Mouse (Mus musculus) G1E (cell line): Measurements from ENCODE around the gene Akap11.

Experiments used
- CTCF ChIP-seq: IDR thresholded peaks from 2 replicates; pipeline ENCODE4 v1.5.1; 2012; ENCODE audit warnings: low read depth, low read length, inconsistent platforms, mixed read lengths
- GATA1 ChIP-seq: IDR thresholded peaks from 2 replicates; pipeline ENCODE4 v1.6.1; 2012; ENCODE audit warnings: borderline replicate concordance, low read length, inconsistent platforms, mixed read lengths
- GATA2 ChIP-seq: IDR thresholded peaks from 2 replicates; pipeline ENCODE4 v1.6.1; 2012; ENCODE audit warnings: low read depth, low read length, inconsistent platforms, borderline replicate concordance
- POLR2AphosphoS5 ChIP-seq: IDR thresholded peaks from 2 replicates; pipeline ENCODE4 v1.6.1; 2012; ENCODE audit warnings: low read depth, low read length, inconsistent platforms; ENCODE audit not compliant: insufficient replicate concordance
- TAL1 ChIP-seq: conservative IDR thresholded peaks from 2 replicates; pipeline ENCODE4 v1.6.1; 2012; ENCODE audit warnings: low read depth, low read length, inconsistent platforms, mixed read lengths

- TF ChIP-seq GATA2 (no peak), CTCF (no peak), GATA1 (no peak), TAL1 (no peak), POLR2AphosphoS5 (no peak)
Observed at GRCm38 (mm10) chr14:78548807-78549206, 12.2 kb upstream of the Akap11 start.
